Mouse (Mus musculus) midbrain, embryonic 10.5 days (tissue): ENCODE data around the gene Sort1. TPM values are rescaled to one million over a fixed set of nuclear protein-coding genes. Genes with fewer than 3 reads are reported as not detected.

Source experiments
- DNase-seq: peaks from one replicate; pipeline ENCODE4 v3.0.0-alpha.2; 2017; ENCODE audit warnings: low spot score
- H3K27ac ChIP-seq: fragments of 300-500 bp; sonication (generic); replicated peaks from 2 replicates; pipeline ENCODE4 v1.5.1; 2016; ENCODE audit warnings: mild to moderate bottlenecking
- H3K27me3 ChIP-seq: fragments of 300-500 bp; sonication (generic); 2 replicates; pipeline ENCODE4 v1.6.1; 2016; ENCODE audit warnings: low read depth, mild to moderate bottlenecking; ENCODE audit not compliant: poor library complexity, severe bottlenecking
- H3K36me3 ChIP-seq: fragments of 300-500 bp; sonication (generic); 2 replicates; pipeline ENCODE4 v1.6.1; 2016; ENCODE audit warnings: mild to moderate bottlenecking, moderate library complexity
- H3K4me1 ChIP-seq: fragments of 300-500 bp; sonication (generic); 2 replicates; pipeline ENCODE4 v1.6.1; 2016
- H3K4me3 ChIP-seq: fragments of 300-500 bp; sonication (generic); 2 replicates; pipeline ENCODE4 v1.5.1; 2016; ENCODE audit warnings: mild to moderate bottlenecking, moderate library complexity
- H3K9me3 ChIP-seq: fragments of 300-500 bp; sonication (generic); replicated peaks from 2 replicates; pipeline ENCODE4 v1.6.1; 2016; ENCODE audit warnings: mild to moderate bottlenecking
- WGBS: fragments of 180-500 bp; shearing (Covaris S2); methylation state at CpG from one replicate; pipeline ENCODE4 v1.1.7; 2016; 5-methylcytosine and 5-hydroxymethylcytosine counted together
- polyA plus RNA-seq: library from polyadenylated mRNA; unstranded; fragments of >200 nt; fragmentation: Nextera tagmentation; extraction: Ambion mirVana; gene quantifications from 2 replicates; pipeline ENCODE4 v1.2.1, GENCODE M21; 2016

Gene Sort1
- polyA plus RNA-seq, 1 experiment from 2014 or later, result 10.8 TPM

DNA sequence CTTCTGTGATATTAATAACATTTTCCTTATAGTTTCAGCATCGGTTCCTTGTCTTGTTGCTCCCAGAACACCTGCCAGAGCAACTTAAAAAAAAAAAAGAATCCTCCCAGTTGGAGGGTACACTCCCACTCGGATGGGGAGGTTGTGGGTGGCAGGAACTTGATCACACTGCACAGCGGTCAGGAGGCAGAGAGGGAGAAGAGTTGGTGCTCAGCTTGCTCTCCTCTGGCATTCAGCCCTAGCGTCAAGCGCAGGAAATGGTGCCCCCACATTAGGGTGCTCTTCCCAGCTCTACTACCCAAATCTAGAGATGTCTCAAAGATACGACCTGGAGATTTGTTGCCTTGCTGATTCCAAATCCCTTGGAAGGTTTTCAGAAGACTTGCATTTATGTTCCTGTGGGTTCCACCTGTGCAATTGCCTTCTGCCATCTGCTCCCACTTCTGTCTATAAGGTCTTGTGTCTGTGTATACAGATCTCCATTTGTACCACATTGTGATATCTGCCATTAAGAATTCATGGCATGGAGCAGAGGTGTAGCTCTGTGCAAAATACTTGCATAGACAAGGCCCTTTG is 16.7 kb downstream of the Sort1 start:
- no peak overlapping the region for H3K27ac ChIP-seq
- WGBS, result 90% methylated on average over 6 of the region's 6 CpGs
- H3K4me3 ChIP-seq, result no peak overlapping the region
- H3K9me3 ChIP-seq, result no peaks in the 10 kb centered on the region
- 0 out of 2 replicates have a peak, but pooled peaks cover 3% of the 10 kb centered on the region for H3K36me3 ChIP-seq
- H3K4me1 ChIP-seq, result peaks cover 36% of the 10 kb centered on the region
- H3K27me3 ChIP-seq, result no peaks in the 10 kb centered on the region
- no peak for DNase-seq

DNA sequence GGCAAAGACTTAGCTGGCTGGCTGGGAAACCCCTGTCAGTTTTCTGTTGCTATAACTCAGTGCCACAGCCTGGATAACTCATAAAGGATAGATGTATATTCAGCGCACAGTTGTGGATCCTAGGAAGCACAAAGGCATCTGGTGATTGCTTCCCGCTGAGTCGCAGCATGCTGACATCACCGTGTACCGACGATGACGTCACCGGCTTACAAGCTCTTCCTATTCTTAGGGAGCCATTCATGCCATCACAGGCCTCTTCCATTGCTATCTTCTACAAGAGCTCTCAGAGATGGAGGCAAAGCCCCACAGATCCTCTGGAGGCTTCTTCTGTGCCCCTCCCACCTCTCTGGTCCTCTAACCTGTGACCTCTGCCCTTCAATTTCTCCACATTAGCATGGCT is 19.8 kb downstream of the Sort1 start:
- no peak overlapping the region for H3K4me3 ChIP-seq
- no peaks in the 10 kb centered on the region for H3K9me3 ChIP-seq
- no peak for DNase-seq
- no peak overlapping the region for H3K27ac ChIP-seq
- H3K27me3 ChIP-seq, result no peaks in the 10 kb centered on the region
- WGBS, result 98% methylated on average over 8 of the region's 8 CpGs
- peaks cover 4% of the 10 kb centered on the region; the same call in 1 of the 2 replicates for H3K36me3 ChIP-seq
- peaks cover 12% of the 10 kb centered on the region for H3K4me1 ChIP-seq

DNA sequence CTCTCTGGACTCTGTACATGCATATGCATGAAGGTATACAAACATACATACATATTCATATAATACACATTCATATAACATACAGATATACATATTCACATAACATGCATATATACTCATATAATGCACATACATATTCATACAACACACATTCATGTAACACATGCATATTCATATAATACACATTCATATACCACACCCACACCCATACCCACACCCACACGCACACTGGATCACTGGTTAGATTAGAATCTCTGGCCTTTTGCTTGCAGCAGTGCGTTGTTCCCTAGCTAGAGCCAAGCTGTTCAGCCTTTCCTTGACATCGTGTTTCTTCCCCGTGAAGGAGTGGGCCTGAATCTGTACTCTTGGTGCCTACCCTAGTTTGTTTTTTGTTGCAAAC is 20.9 kb downstream of the Sort1 start:
- H3K27me3 ChIP-seq, result no peaks in the 10 kb centered on the region
- H3K27ac ChIP-seq, result no peak overlapping the region
- H3K4me1 ChIP-seq, result peaks cover 12% of the 10 kb centered on the region
- no peak overlapping the region for H3K4me3 ChIP-seq
- peaks cover 12% of the 10 kb centered on the region for H3K36me3 ChIP-seq
- 92% methylated on average over 4 of the region's 4 CpGs for WGBS
- no peak for DNase-seq
- H3K9me3 ChIP-seq, result no peaks in the 10 kb centered on the region

DNA sequence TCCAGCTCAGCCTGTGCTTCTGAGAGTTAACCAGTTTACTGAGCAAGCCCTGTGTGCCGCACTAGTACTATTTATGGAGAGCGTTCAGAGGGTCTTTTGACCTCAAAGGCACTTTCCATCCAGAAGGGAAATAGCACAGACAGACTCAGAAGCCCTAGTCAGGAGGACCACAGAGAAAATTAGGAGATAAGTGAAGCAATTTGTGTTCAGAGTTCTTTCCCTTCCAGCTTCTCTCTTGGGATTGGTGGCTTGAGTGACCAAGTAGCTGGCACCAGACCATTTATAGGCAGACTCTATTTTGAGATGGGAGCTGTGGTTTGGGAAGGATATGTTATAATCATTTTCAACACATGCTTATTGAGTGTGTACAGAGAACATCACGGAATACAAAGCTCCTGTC is 22.5 kb downstream of the Sort1 start:
- Histone ChIP-seq H3K27me3 (no peaks in the 10 kb centered on the region), H3K4me1 (peaks cover 12% of the 10 kb centered on the region), H3K9me3 (no peaks in the 10 kb centered on the region), H3K36me3 (peaks cover 27% of the 10 kb centered on the region), H3K27ac (no peak overlapping the region), H3K4me3 (no peak overlapping the region)
- DNase-seq, result no peak
- WGBS, result 95% methylated on average over 3 of the region's 3 CpGs

DNA sequence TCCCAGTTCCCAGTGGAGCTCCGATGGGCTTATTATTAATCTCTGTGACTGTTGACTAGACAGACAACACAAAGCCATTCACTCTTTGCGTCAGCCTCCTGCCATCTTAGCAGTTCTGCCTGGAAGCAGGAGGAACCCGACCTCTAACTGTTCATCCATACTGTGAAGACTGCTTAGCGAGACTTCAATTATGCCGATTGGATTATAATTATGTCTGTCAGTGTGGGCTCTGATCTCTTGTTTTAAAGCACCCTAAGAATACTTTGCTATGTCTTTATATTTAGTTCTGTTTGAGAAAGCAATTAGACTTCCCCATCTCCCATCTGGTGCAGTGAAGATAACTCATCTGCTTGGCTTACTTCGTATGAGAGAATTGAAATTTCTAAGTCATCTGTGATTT is 23.6 kb downstream of the Sort1 start:
- 85% methylated on average over 6 of the region's 6 CpGs for WGBS
- Histone ChIP-seq H3K27me3 (no peaks in the 10 kb centered on the region), H3K27ac (no peak overlapping the region), H3K36me3 (peaks cover 34% of the 10 kb centered on the region), H3K9me3 (no peaks in the 10 kb centered on the region), H3K4me1 (peaks cover 12% of the 10 kb centered on the region), H3K4me3 (no peak overlapping the region)
- no peak for DNase-seq

DNA sequence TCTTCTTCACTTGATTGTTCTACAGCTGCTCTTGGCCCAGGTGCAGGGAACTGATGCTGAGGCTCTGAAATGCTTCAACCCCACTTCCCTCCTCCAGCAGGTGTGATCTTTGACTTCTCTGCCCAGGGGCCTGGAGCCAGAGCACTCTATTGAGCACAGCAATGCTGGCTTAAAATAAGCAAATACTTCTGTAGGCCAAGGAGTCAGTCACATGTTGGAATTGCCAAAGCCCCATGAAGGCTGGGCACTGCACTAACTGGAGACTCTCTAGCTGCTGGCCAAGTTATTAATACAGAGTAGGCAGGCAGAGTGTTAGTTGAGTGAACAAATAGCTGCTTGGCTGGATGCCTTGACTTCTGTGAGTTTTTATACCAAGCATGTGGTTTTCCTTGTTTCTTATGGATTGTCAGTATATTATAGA is 27.0 kb downstream of the Sort1 start:
- no peak for DNase-seq
- Histone ChIP-seq H3K9me3 (no peaks in the 10 kb centered on the region), H3K4me1 (peaks cover 7% of the 10 kb centered on the region; the same call in 1 of the 2 replicates), H3K36me3 (peaks cover 57% of the 10 kb centered on the region), H3K27ac (no peak overlapping the region), H3K4me3 (no peak overlapping the region), H3K27me3 (no peaks in the 10 kb centered on the region)

DNA sequence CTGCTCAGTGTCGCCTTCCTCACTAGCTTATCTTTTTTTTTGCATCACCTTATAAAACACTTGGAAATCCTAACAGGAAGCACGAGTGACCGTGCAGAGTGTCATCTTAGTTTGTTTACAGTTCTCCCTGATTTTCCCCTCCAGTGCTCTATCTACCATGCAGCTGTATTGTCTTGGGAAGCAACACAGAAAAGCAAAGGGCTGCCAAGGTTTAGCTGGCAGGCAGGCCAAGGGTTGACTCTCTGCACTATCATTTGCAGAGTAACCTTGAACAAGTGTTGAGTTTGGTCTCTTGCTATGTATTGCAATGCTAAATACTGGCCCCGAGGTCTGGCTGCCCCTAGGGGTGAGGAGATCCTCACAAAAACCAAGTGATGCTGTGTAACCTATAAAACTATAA is 27.8 kb downstream of the Sort1 start:
- H3K4me1 ChIP-seq, result peaks cover 3% of the 10 kb centered on the region; the same call in 1 of the 2 replicates
- no peak overlapping the region for H3K4me3 ChIP-seq
- no peak for DNase-seq
- H3K27ac ChIP-seq, result no peak overlapping the region
- 86% methylated on average over 4 of the region's 4 CpGs for WGBS
- no peaks in the 10 kb centered on the region for H3K9me3 ChIP-seq
- H3K36me3 ChIP-seq, result peaks cover 59% of the 10 kb centered on the region
- H3K27me3 ChIP-seq, result no peaks in the 10 kb centered on the region

DNA sequence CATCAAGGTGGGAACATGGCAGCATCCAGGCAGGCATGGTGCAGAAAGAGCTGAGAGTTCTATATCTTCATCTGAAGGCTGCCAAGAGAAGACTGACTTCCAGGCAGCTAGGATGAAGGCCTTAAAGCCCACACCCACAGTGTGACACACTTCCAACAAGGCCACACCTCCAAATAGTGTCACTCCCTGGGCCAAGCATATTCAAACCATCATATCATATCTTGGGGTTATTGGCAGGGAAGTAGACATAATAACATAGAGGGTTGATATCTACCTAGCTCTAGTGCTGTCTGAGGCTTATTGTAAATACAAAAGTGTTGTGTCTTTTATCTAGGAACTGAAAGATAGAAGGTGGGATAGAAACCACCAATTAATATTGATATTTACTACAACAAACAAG is 28.5 kb downstream of the Sort1 start:
- Histone ChIP-seq H3K4me1 (peaks cover under 1% of the 10 kb centered on the region; the same call in 1 of the 2 replicates), H3K27ac (no peak overlapping the region), H3K36me3 (peaks cover 59% of the 10 kb centered on the region), H3K4me3 (no peak overlapping the region), H3K9me3 (no peaks in the 10 kb centered on the region), H3K27me3 (no peaks in the 10 kb centered on the region)
- no peak for DNase-seq

DNA sequence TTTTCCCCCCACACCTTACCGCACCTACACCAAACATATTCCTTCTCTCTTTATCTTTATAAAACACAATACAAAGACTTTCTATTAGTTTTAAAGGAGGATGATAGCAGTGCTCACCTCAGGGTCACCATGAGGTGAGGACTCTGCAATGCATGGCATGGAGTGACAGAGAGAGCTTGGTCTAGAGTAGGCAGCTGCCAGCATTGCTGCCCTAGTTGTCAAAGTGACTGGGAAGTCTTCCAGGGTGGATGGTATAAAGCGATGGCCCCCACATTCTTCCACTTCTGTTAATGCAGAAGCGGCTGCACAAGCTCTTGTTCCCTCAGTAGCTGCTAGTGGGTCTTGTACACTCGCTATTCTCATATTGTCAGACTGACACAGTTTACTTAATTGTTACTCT is 29.3 kb downstream of the Sort1 start:
- no peak for DNase-seq
- Histone ChIP-seq H3K27ac (no peak overlapping the region), H3K9me3 (no peaks in the 10 kb centered on the region), H3K36me3 (peaks cover 59% of the 10 kb centered on the region), H3K4me3 (no peak overlapping the region), H3K27me3 (no peaks in the 10 kb centered on the region), H3K4me1 (no peaks in the 10 kb centered on the region)
- WGBS, result 91% methylated on average over 4 of the region's 4 CpGs

DNA sequence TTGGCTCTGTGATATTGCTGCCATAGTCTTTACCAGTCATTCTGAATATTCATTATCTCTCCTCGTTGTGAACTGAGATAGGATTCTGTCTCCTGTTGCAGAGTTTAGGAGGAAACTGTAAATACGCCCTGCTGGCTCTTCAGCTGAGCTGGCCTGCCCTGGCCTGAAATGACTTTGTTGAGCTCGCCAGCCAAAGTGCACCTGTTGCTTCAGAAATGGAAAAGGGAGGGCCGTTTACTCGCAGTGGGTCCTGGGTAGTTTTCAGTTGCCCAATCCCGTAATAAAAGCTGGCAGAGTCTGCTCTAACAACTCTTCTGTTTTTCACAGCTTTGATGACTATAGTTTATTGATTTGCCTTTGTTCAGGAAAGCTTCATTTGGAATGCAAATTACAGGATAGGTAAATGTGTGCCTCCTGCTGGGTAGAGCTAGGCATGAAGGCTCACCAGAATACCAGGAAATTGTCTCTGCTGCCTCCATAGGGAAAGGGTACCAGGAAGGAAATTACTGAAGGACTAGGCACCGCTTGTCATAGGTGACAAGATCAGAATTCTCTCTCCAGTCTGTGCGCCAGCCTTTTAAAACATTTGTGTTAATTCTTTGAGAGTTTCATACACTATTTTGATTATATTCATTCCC is 30.3 kb downstream of the Sort1 start:
- no peaks in the 10 kb centered on the region for H3K4me1 ChIP-seq
- DNase-seq, result no peak
- H3K9me3 ChIP-seq, result no peaks in the 10 kb centered on the region
- H3K27me3 ChIP-seq, result no peaks in the 10 kb centered on the region
- no peak overlapping the region for H3K27ac ChIP-seq
- H3K36me3 ChIP-seq, result peaks cover 53% of the 10 kb centered on the region
- WGBS, result 73% methylated on average over 8 of the region's 8 CpGs
- no peak overlapping the region for H3K4me3 ChIP-seq

DNA sequence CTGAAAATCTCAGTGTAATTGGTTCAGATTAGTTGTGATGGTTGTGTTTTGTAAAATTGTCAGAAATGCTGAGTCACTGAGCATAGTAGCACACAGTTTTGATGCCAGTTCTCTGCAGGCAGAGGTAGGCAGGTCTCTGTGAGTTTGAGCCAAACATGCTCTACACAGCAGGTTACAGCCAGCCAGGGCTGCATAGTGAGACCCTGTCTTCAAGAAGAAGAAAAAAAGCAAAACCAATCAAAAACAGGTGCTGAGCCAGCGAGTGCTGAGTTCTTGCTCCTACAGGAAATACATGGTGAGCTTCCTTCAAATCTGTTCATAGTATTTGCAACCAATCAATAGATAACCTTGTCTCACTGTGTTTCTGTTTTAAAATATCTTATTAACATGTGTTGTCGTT is 34.6 kb downstream of the Sort1 start:
- no peak for DNase-seq
- WGBS, result 62% methylated on average over 2 of the region's 2 CpGs
- no peak overlapping the region for H3K4me3 ChIP-seq

DNA sequence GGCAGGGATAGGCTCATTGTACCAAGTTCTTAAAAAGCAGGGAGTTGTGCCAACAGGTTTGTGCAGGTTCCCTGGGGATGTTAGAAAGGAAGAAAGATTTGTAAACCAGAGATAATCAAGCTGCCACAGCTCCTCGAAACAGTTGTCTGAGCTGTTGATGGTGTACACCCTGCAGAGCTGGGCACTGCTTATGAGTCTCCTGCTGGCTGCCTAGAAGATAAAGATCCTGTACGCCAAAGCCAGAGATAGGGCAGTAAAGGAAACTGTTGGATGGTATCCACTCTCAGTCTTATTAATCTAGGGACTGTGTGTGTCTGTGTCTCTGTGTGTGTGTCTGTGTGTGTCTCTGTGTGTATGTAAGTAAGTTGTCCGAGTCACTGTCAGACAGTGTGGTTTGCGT is 37.8 kb downstream of the Sort1 start:
- Histone ChIP-seq H3K27me3 (no peaks in the 10 kb centered on the region), H3K9me3 (no peaks in the 10 kb centered on the region), H3K36me3 (peaks cover 28% of the 10 kb centered on the region), H3K4me3 (no peak overlapping the region), H3K4me1 (no peaks in the 10 kb centered on the region), H3K27ac (no peak overlapping the region)
- no peak for DNase-seq
- WGBS, result 86% methylated on average over 4 of the region's 4 CpGs

More for the DNA sequence above, 34.6 kb downstream of the Sort1 start:
- H3K4me1 ChIP-seq, result no peaks in the 10 kb centered on the region
- H3K27ac ChIP-seq, result no peak overlapping the region
- H3K27me3 ChIP-seq, result no peaks in the 10 kb centered on the region
- H3K36me3 ChIP-seq, result peaks cover 21% of the 10 kb centered on the region
- H3K9me3 ChIP-seq, result no peaks in the 10 kb centered on the region

DNA sequence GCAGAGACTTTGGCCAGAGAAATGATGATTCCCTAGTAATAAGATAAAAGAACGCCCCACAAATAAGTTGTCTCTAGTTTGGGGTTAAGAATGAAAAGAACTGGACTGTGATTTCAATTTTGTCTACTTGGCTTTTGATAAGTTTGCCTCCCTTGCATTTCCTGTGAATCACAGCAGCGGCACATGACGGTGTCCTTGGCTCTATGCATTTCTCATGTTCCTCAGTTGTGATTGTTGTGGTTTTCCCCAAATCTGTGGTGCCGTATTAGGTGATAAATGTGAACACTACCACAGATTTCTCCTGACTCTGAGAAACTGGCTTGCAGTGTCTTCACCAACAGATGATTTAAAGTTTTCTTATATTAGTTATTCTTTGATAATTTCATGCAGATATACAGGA is 38.3 kb downstream of the Sort1 start:
- no peak for DNase-seq
- H3K36me3 ChIP-seq, result peaks cover 32% of the 10 kb centered on the region
- no peaks in the 10 kb centered on the region for H3K9me3 ChIP-seq
- no peak overlapping the region for H3K4me3 ChIP-seq
- no peaks in the 10 kb centered on the region for H3K4me1 ChIP-seq
- WGBS, result 94% methylated on average over 4 of the region's 4 CpGs
- no peaks in the 10 kb centered on the region for H3K27me3 ChIP-seq
- no peak overlapping the region for H3K27ac ChIP-seq
